Mouse (Mus musculus): Measurements from ENCODE around the gene Hepacam2. TPM values are rescaled to one million over a fixed set of nuclear protein-coding genes. Genes with fewer than 3 reads are reported as not detected.
A peak's percentile ranks its signal among the peaks of the same experiment; 100 is the strongest.
"Not testable (repeated sequence)": the region's sequence is repeated elsewhere in the genome, so short reads cannot be mapped to it uniquely, and the experiment has no call there.

Hepacam2 gene
- polyA plus RNA-seq, 1 experiment from 2014 or later: 1.5 TPM

GRCm38 (mm10) chr6:3454421-3454820 is 43.7 kb downstream of the Hepacam2 start:
- Histone ChIP-seq H3K27ac (ENCODE audit: low read depth, low read length) (no peak overlapping the region), H3K4me1 (ENCODE audit: control insufficient read depth, insufficient read depth, low read length) (no peaks in the 10 kb centered on the region), H3K9me3 (replicated peaks; ENCODE audit: control insufficient read depth, low read length) (no peaks in the 10 kb centered on the region), H3K9ac (ENCODE audit: low read length) (no peak overlapping the region), H3K36me3 (ENCODE audit: control insufficient read depth, insufficient read depth, low read length) (no peaks in the 10 kb centered on the region), H3K27me3 (replicated peaks; ENCODE audit: control insufficient read depth, insufficient read depth, low read length) (no peaks in the 10 kb centered on the region), H3K4me3 (ENCODE audit: low read depth, low read length) (no peak overlapping the region), H3K4me2 (ENCODE audit: low read length) (no peak overlapping the region)
- ATAC-seq (no peak), DNase-seq (ENCODE audit: low spot score) (peak; percentile 6)
- 73% methylated on average over 5 of the region's 5 CpGs for WGBS

GRCm38 (mm10) chr6:3447404-3447803 is 50.7 kb downstream of the Hepacam2 start:
- DNase-seq (ENCODE audit: low spot score): peak; percentile 78
- no peaks in the 10 kb centered on the region for H3K4me1 ChIP-seq (ENCODE audit: control insufficient read depth, insufficient read depth, low read length)
- H3K27ac ChIP-seq (ENCODE audit: low read depth, low read length): no peak overlapping the region
- no peaks in the 10 kb centered on the region for H3K27me3 ChIP-seq (replicated peaks; ENCODE audit: control insufficient read depth, insufficient read depth, low read length)
- WGBS: 3% methylated on average over 5 of the region's 5 CpGs
- no peak overlapping the region for H3K9ac ChIP-seq (ENCODE audit: low read length)
- H3K4me2 ChIP-seq (ENCODE audit: low read length): no peak overlapping the region
- no peaks in the 10 kb centered on the region for H3K36me3 ChIP-seq (ENCODE audit: control insufficient read depth, insufficient read depth, low read length)
- no peak overlapping the region for H3K4me3 ChIP-seq (ENCODE audit: low read depth, low read length)
- ATAC-seq: peak; percentile 82
- H3K9me3 ChIP-seq (replicated peaks; ENCODE audit: control insufficient read depth, low read length): no peaks in the 10 kb centered on the region

GRCm38 (mm10) chr6:3443905-3444304 is 54.2 kb downstream of the Hepacam2 start:
- Histone ChIP-seq H3K9me3 (replicated peaks; ENCODE audit: control insufficient read depth, low read length) (no peaks in the 10 kb centered on the region), H3K4me3 (ENCODE audit: low read depth, low read length) (no peak overlapping the region), H3K27me3 (replicated peaks; ENCODE audit: control insufficient read depth, insufficient read depth, low read length) (no peaks in the 10 kb centered on the region), H3K4me1 (ENCODE audit: control insufficient read depth, insufficient read depth, low read length) (no peaks in the 10 kb centered on the region), H3K4me2 (ENCODE audit: low read length) (no peak overlapping the region), H3K36me3 (ENCODE audit: control insufficient read depth, insufficient read depth, low read length) (no peaks in the 10 kb centered on the region), H3K27ac (ENCODE audit: low read depth, low read length) (no peak overlapping the region), H3K9ac (ENCODE audit: low read length) (no peak overlapping the region)
- ATAC-seq (no peak), DNase-seq (ENCODE audit: low spot score) (peak; percentile 53)
- 16% methylated on average over 1 of the region's 1 CpGs for WGBS

- Histone ChIP-seq H3K27me3 (replicated peaks; ENCODE audit: control insufficient read depth, insufficient read depth, low read length) (no peaks in the 10 kb centered on the region), H3K36me3 (ENCODE audit: control insufficient read depth, insufficient read depth, low read length) (no peaks in the 10 kb centered on the region), H3K9ac (ENCODE audit: low read length) (no peak overlapping the region), H3K4me3 (ENCODE audit: low read depth, low read length) (no peak overlapping the region), H3K9me3 (replicated peaks; ENCODE audit: control insufficient read depth, low read length) (no peaks in the 10 kb centered on the region), H3K4me1 (ENCODE audit: control insufficient read depth, insufficient read depth, low read length) (no peaks in the 10 kb centered on the region), H3K27ac (ENCODE audit: low read depth, low read length) (no peak overlapping the region), H3K4me2 (ENCODE audit: low read length) (no peak overlapping the region)
- ATAC-seq (no peak), DNase-seq (ENCODE audit: low spot score) (no peak)
These were observed 62.0 kb downstream of the Hepacam2 start for GRCm38 (mm10) chr6:3436087-3436486.

- H3K27me3 ChIP-seq (replicated peaks; ENCODE audit: control insufficient read depth, insufficient read depth, low read length); H3K4me3 ChIP-seq (ENCODE audit: low read depth, low read length); H3K4me2 ChIP-seq (ENCODE audit: low read length); H3K36me3 ChIP-seq (ENCODE audit: control insufficient read depth, insufficient read depth, low read length); H3K9me3 ChIP-seq (replicated peaks; ENCODE audit: control insufficient read depth, low read length); DNase-seq (ENCODE audit: low spot score); ATAC-seq; H3K9ac ChIP-seq (ENCODE audit: low read length); H3K4me1 ChIP-seq (ENCODE audit: control insufficient read depth, insufficient read depth, low read length); H3K27ac ChIP-seq (ENCODE audit: low read depth, low read length): not testable (repeated sequence)
- WGBS: 75% methylated on average over 2 of the region's 2 CpGs
These were observed 67.1 kb downstream of the Hepacam2 start for GRCm38 (mm10) chr6:3430976-3431375.

GRCm38 (mm10) chr6:3427047-3427446 is 71.1 kb downstream of the Hepacam2 start:
- Histone ChIP-seq H3K4me2 (ENCODE audit: low read length) (no peak overlapping the region), H3K27ac (ENCODE audit: low read depth, low read length) (no peak overlapping the region), H3K4me1 (ENCODE audit: control insufficient read depth, insufficient read depth, low read length) (no peaks in the 10 kb centered on the region), H3K9ac (ENCODE audit: low read length) (no peak overlapping the region), H3K36me3 (ENCODE audit: control insufficient read depth, insufficient read depth, low read length) (no peaks in the 10 kb centered on the region), H3K27me3 (replicated peaks; ENCODE audit: control insufficient read depth, insufficient read depth, low read length) (no peaks in the 10 kb centered on the region), H3K4me3 (ENCODE audit: low read depth, low read length) (no peak overlapping the region), H3K9me3 (replicated peaks; ENCODE audit: control insufficient read depth, low read length) (no peaks in the 10 kb centered on the region)
- ATAC-seq (no peak), DNase-seq (ENCODE audit: low spot score) (no peak)
- 88% methylated on average over 1 of the region's 1 CpGs for WGBS

- H3K9ac ChIP-seq (ENCODE audit: low read length); H3K4me2 ChIP-seq (ENCODE audit: low read length); H3K36me3 ChIP-seq (ENCODE audit: control insufficient read depth, insufficient read depth, low read length); DNase-seq (ENCODE audit: low spot score); H3K4me1 ChIP-seq (ENCODE audit: control insufficient read depth, insufficient read depth, low read length); ATAC-seq; H3K27me3 ChIP-seq (replicated peaks; ENCODE audit: control insufficient read depth, insufficient read depth, low read length); H3K4me3 ChIP-seq (ENCODE audit: low read depth, low read length); H3K9me3 ChIP-seq (replicated peaks; ENCODE audit: control insufficient read depth, low read length); H3K27ac ChIP-seq (ENCODE audit: low read depth, low read length): not testable (repeated sequence)
These were observed 72.8 kb downstream of the Hepacam2 start for GRCm38 (mm10) chr6:3425333-3425732.

GRCm38 (mm10) chr6:3424613-3425277 is 73.4 kb downstream of the Hepacam2 start:
- H3K4me1 ChIP-seq (ENCODE audit: control insufficient read depth, insufficient read depth, low read length): not testable (repeated sequence)
- WGBS: 45% methylated on average over 1 of the region's 4 CpGs

More at GRCm38 (mm10) chr6:3424613-3425277, 73.4 kb downstream of the Hepacam2 start:
- not testable (repeated sequence) for H3K4me3 ChIP-seq (ENCODE audit: low read depth, low read length); H3K9ac ChIP-seq (ENCODE audit: low read length); H3K9me3 ChIP-seq (replicated peaks; ENCODE audit: control insufficient read depth, low read length); H3K27me3 ChIP-seq (replicated peaks; ENCODE audit: control insufficient read depth, insufficient read depth, low read length); DNase-seq (ENCODE audit: low spot score); H3K4me2 ChIP-seq (ENCODE audit: low read length); H3K27ac ChIP-seq (ENCODE audit: low read depth, low read length); H3K36me3 ChIP-seq (ENCODE audit: control insufficient read depth, insufficient read depth, low read length); ATAC-seq
